Mouse (Mus musculus) CH12.LX (cell line): ENCODE measurements around the gene Ift22. TPM values are rescaled to one million over a fixed set of nuclear protein-coding genes. Genes with fewer than 3 reads are reported as not detected.

Experiments used
- DNase-seq: peaks from one replicate; pipeline ENCODE4 v3.0.0-alpha.2; 2013; ENCODE audit errors: extremely low read depth
- H3K27ac ChIP-seq: 2 replicates; pipeline ENCODE4 v1.5.1; 2012; ENCODE audit warnings: low read depth, mild to moderate bottlenecking, control low read depth, moderate library complexity; ENCODE audit not compliant: insufficient read depth
- H3K27me3 ChIP-seq: replicated peaks from 2 replicates; pipeline ENCODE3; 2012; ENCODE audit warnings: inconsistent platforms
- H3K36me3 ChIP-seq, 2 experiments: replicated peaks in 1 of 2; 2 replicates each; pipeline versions ENCODE3 to v1.6.1; 2012; ENCODE audit warnings: inconsistent platforms in 1 of 2, low read length in 1 of 2, mild to moderate bottlenecking in 1 of 2, mixed read lengths in 1 of 2, moderate library complexity in 1 of 2; ENCODE audit not compliant: control insufficient read depth in 1 of 2, insufficient read depth in 1 of 2
- H3K4me1 ChIP-seq, 2 experiments: 2 replicates each; pipeline ENCODE4 v1.6.1; 2012; ENCODE audit warnings: inconsistent platforms in 1 of 2, moderate library complexity in 1 of 2; ENCODE audit not compliant: insufficient read depth in 2 of 2, control insufficient read depth in 1 of 2
- H3K4me2 ChIP-seq: 2 replicates; pipeline ENCODE4 v1.6.1; 2012; ENCODE audit warnings: low read depth, mild to moderate bottlenecking, control low read depth; ENCODE audit not compliant: poor library complexity, insufficient read depth, severe bottlenecking
- H3K4me3 ChIP-seq, 3 experiments: fragments of 150-350 bp in 1 of 3; sonication (generic) in 1 of 3; replicated peaks in 1 of 3; 2 replicates each; pipeline versions ENCODE3 to v1.5.1; 2011 to 2012; ENCODE audit warnings: low read depth in 2 of 3, low read length in 2 of 3, mild to moderate bottlenecking in 2 of 3, moderate library complexity in 2 of 3, control low read depth in 1 of 3, improper control_type of control experiment in 1 of 3, inconsistent platforms in 1 of 3, mixed read lengths in 1 of 3; ENCODE audit not compliant: poor library complexity in 1 of 3
- H3K79me2 ChIP-seq: replicated peaks from 2 replicates; pipeline ENCODE4 v1.6.1; 2012; ENCODE audit warnings: mild to moderate bottlenecking, moderate library complexity; ENCODE audit not compliant: control insufficient read depth, poor library complexity, insufficient read depth, severe bottlenecking; ENCODE audit errors: extremely low read depth
- H3K9ac ChIP-seq: 2 replicates; pipeline ENCODE4 v1.6.1; 2012; ENCODE audit warnings: low read depth, mild to moderate bottlenecking, control low read depth, moderate library complexity; ENCODE audit not compliant: insufficient read depth
- H3K9me3 ChIP-seq: replicated peaks from 2 replicates; pipeline ENCODE3; 2012; ENCODE audit warnings: low read length, inconsistent platforms, mixed read lengths
- BHLHE40 ChIP-seq: IDR thresholded peaks from 2 replicates; pipeline ENCODE4 v1.6.1; 2011; ENCODE audit warnings: mild to moderate bottlenecking, low read depth, low read length, improper control_type of control experiment
- CHD1 ChIP-seq: IDR thresholded peaks from 2 replicates; pipeline ENCODE4 v1.6.1; 2012; ENCODE audit warnings: low read depth, low read length, improper control_type of control experiment, inconsistent platforms
- CHD2 ChIP-seq: IDR thresholded peaks from 2 replicates; pipeline ENCODE4 v1.6.1; 2011; ENCODE audit warnings: low read length, improper control_type of control experiment
- ELF1 ChIP-seq: IDR thresholded peaks from 2 replicates; pipeline ENCODE4 v1.6.1; 2014; ENCODE audit warnings: low read depth, mild to moderate bottlenecking, inconsistent platforms, low read length, improper control_type of control experiment
- EP300 ChIP-seq: IDR thresholded peaks from 2 replicates; pipeline ENCODE4 v1.6.1; 2011; ENCODE audit warnings: low read length, improper control_type of control experiment
- ETS1 ChIP-seq: conservative IDR thresholded peaks from 2 replicates; pipeline ENCODE4 v1.6.1; 2012; ENCODE audit warnings: low read depth, mild to moderate bottlenecking, inconsistent platforms, low read length, improper control_type of control experiment, moderate library complexity
- IRF4 ChIP-seq: IDR thresholded peaks from 2 replicates; pipeline ENCODE4 v1.6.1; 2014; ENCODE audit warnings: low read depth, mild to moderate bottlenecking, inconsistent platforms, low read length, improper control_type of control experiment
- JUN ChIP-seq: IDR thresholded peaks from 2 replicates; pipeline ENCODE4 v1.6.1; 2011; ENCODE audit warnings: low read depth, mild to moderate bottlenecking, low read length, improper control_type of control experiment, moderate library complexity; ENCODE audit not compliant: insufficient read depth
- JUND ChIP-seq: conservative IDR thresholded peaks from 2 replicates; pipeline ENCODE4 v1.6.1; 2011; ENCODE audit warnings: low read depth, low read length, improper control_type of control experiment
- MAFK ChIP-seq: IDR thresholded peaks from 2 replicates; pipeline ENCODE4 v1.6.1; 2011; ENCODE audit warnings: low read length, improper control_type of control experiment; ENCODE audit not compliant: insufficient replicate concordance
- MAX ChIP-seq: IDR thresholded peaks from 2 replicates; pipeline ENCODE4 v1.6.1; 2011; ENCODE audit warnings: low read length, improper control_type of control experiment
- MAZ ChIP-seq: IDR thresholded peaks from 2 replicates; pipeline ENCODE4 v1.6.1; 2012; ENCODE audit warnings: low read depth, mild to moderate bottlenecking, inconsistent platforms, low read length, improper control_type of control experiment, moderate library complexity
- MEF2A ChIP-seq: IDR thresholded peaks from 2 replicates; pipeline ENCODE4 v1.6.1; 2014; ENCODE audit warnings: low read depth, mild to moderate bottlenecking, inconsistent platforms, low read length, improper control_type of control experiment, borderline replicate concordance
- MXI1 ChIP-seq: IDR thresholded peaks from 2 replicates; pipeline ENCODE4 v1.6.1; 2011; ENCODE audit warnings: mild to moderate bottlenecking, low read depth, low read length, improper control_type of control experiment
- POLR2A ChIP-seq: IDR thresholded peaks from 2 replicates; pipeline ENCODE4 v1.6.1; 2011; ENCODE audit warnings: low read depth, mild to moderate bottlenecking, improper control_type of control experiment, low read length
- RAD21 ChIP-seq: IDR thresholded peaks from 2 replicates; pipeline ENCODE4 v1.6.1; 2011; ENCODE audit warnings: low read depth, mild to moderate bottlenecking, low read length, improper control_type of control experiment, moderate library complexity
- RCOR1 ChIP-seq: conservative IDR thresholded peaks from 2 replicates; pipeline ENCODE4 v1.6.1; 2012; ENCODE audit warnings: low read depth, mild to moderate bottlenecking, inconsistent platforms, low read length, improper control_type of control experiment
- SIN3A ChIP-seq: IDR thresholded peaks from 2 replicates; pipeline ENCODE4 v1.6.1; 2012; ENCODE audit warnings: low read length, improper control_type of control experiment, inconsistent platforms
- TCF12 ChIP-seq: IDR thresholded peaks from 2 replicates; pipeline ENCODE4 v1.6.1; 2014; ENCODE audit warnings: low read depth, mild to moderate bottlenecking, inconsistent platforms, low read length, improper control_type of control experiment
- UBTF ChIP-seq: IDR thresholded peaks from 2 replicates; pipeline ENCODE4 v1.6.1; 2012; ENCODE audit warnings: low read depth, mild to moderate bottlenecking, inconsistent platforms, low read length, improper control_type of control experiment, moderate library complexity
- USF2 ChIP-seq: conservative IDR thresholded peaks from 2 replicates; pipeline ENCODE4 v1.6.1; 2011; ENCODE audit warnings: low read depth, low read length, improper control_type of control experiment
- ZKSCAN1 ChIP-seq: IDR thresholded peaks from 2 replicates; pipeline ENCODE4 v1.6.1; 2012; ENCODE audit warnings: low read depth, inconsistent platforms, low read length, improper control_type of control experiment, borderline replicate concordance
- ZMIZ1 ChIP-seq: IDR thresholded peaks from 2 replicates; pipeline ENCODE4 v1.6.1; 2012; ENCODE audit warnings: low read depth, mild to moderate bottlenecking, inconsistent platforms, low read length, improper control_type of control experiment
- dilution Hi-C: fragments of 300-500 bp; cut with MboI; formaldehyde crosslinking; loops from 2 replicates; pipeline ENCODE4 v1.14.3; 2020; ENCODE audit warnings: low sequenced_read_pairs; ENCODE audit not compliant: extremely low pct_unique_long_range_greater_than_20kb, extremely low pct_ligation_motif_present
- in situ Hi-C: fragments of 300-500 bp; cut with MboI; formaldehyde crosslinking; loops from 3 replicates; pipeline ENCODE4 v1.14.3; 2019; ENCODE audit warnings: low sequenced_read_pairs, low pct_ligation_motif_present, low pct_unique_long_range_greater_than_20kb, mixed read lengths
- polyA plus RNA-seq: library from polyadenylated mRNA; unstranded; fragments of >175 nt; gene quantifications from 2 replicates; pipeline ENCODE4 v1.2.1, GENCODE M21; 2012; ENCODE audit warnings: low read depth; ENCODE audit not compliant: insufficient read length
- total RNA-seq, 2 experiments: library from RNA; depleted of rRNA; stranded (reverse); fragments of 300-350 nt in 1 of 2; fragments of >200 nt in 1 of 2; gene quantifications; 2 replicates each; pipeline ENCODE4 v1.2.3; 2012 to 2014

The Ift22 gene
- total and polyA plus RNA-seq, 3 experiments = 16.8 to 39.6 (median 18.5) TPM

GRCm38 (mm10) chr5:136863276-136863675 lies 44.7 kb upstream of the Ift22 start:
- Histone ChIP-seq H3K27ac (no peak overlapping the region), H3K4me1 (no peaks in the 10 kb centered on the region), H3K79me2 (no peaks in the 10 kb centered on the region), H3K36me3 (no peaks in the 10 kb centered on the region), H3K9me3 (no peaks in the 10 kb centered on the region), H3K4me2 (no peak overlapping the region), H3K27me3 (peaks cover 55% of the 10 kb centered on the region), H3K9ac (no peak overlapping the region), H3K4me3 (no peak overlapping the region)
- in situ Hi-C loops = no loop called here
- TF ChIP-seq UBTF = no peak
- TF ChIP-seq JUND = no peak
- TF ChIP-seq USF2 = no peak
- no peak for TF ChIP-seq ETS1
- TF ChIP-seq CHD1 = no peak
- TF ChIP-seq MXI1 = no peak
- TF ChIP-seq CHD2 = no peak
- no peak for TF ChIP-seq JUN
- no peak for TF ChIP-seq ELF1
- TF ChIP-seq MAZ = no peak
- dilution Hi-C loops = no loop called here
- DNase-seq = no peak

- Histone ChIP-seq H3K4me2 (no peak overlapping the region), H3K4me1 (0 out of 4 replicates have a peak, but pooled peaks cover 0 to 2% of the 10 kb centered on the region in 2 experiments), H3K4me3 (no peak overlapping the region), H3K9ac (no peak overlapping the region), H3K9me3 (peaks cover 4% of the 10 kb centered on the region), H3K27ac (no peak overlapping the region), H3K36me3 (no peaks in the 10 kb centered on the region), H3K79me2 (no peaks in the 10 kb centered on the region), H3K27me3 (peaks cover 61% of the 10 kb centered on the region)
- DNase-seq = no peak
- TF ChIP-seq ZKSCAN1 (no peak), MAX (no peak), ZMIZ1 (no peak), BHLHE40 (no peak), RAD21 (no peak), EP300 (no peak), POLR2A (no peak), UBTF (no peak), MAFK (no peak), SIN3A (no peak), TCF12 (no peak), RCOR1 (no peak), MEF2A (no peak), IRF4 (no peak)
- dilution Hi-C loops (no loop called here), in situ Hi-C loops (no loop called here)
Measured at GRCm38 (mm10) chr5:136863961-136864674, 43.8 kb upstream of the Ift22 start.
